Mouse (Mus musculus) cortical plate, adult 2 months (tissue): ENCODE data around the gene Pttg1ip. TPM values are rescaled to one million over a fixed set of nuclear protein-coding genes. Genes with fewer than 3 reads are reported as not detected.

Source experiments
- H3K27ac ChIP-seq: fragments of 200-500 bp; 2 replicates; pipeline ENCODE4 v1.5.1; 2012; ENCODE audit warnings: low read length, control low read depth, inconsistent platforms; ENCODE audit not compliant: insufficient read depth
- H3K4me1 ChIP-seq: fragments of 200-500 bp; 2 replicates; pipeline ENCODE4 v1.6.1; 2011; ENCODE audit warnings: low read length; ENCODE audit not compliant: control insufficient read depth, insufficient read depth
- H3K4me3 ChIP-seq: fragments of 200-500 bp; 2 replicates; pipeline ENCODE4 v1.5.1; 2011; ENCODE audit warnings: mild to moderate bottlenecking, low read length, control low read depth; ENCODE audit not compliant: insufficient read depth
- CTCF ChIP-seq: fragments of 200-500 bp; IDR thresholded peaks from 2 replicates; pipeline ENCODE4 v1.5.1; 2011; ENCODE audit warnings: mild to moderate bottlenecking, control low read depth, low read length; ENCODE audit not compliant: insufficient read depth; ENCODE audit errors: extremely low read depth
- POLR2A ChIP-seq: fragments of 200-500 bp; IDR thresholded peaks from 2 replicates; pipeline ENCODE4 v1.6.1; 2011; ENCODE audit warnings: mild to moderate bottlenecking, low read length, control low read depth; ENCODE audit not compliant: insufficient read depth; ENCODE audit errors: extremely low read depth
- polyA plus RNA-seq: library from polyadenylated mRNA; depleted of rRNA; stranded (reverse); fragments of >200 nt; gene quantifications from 2 replicates; pipeline ENCODE4 v1.2.3, GENCODE M21; 2012; rRNA removed

Gene Pttg1ip
- polyA plus RNA-seq = 111 and 113 TPM in 2 replicates

DNA sequence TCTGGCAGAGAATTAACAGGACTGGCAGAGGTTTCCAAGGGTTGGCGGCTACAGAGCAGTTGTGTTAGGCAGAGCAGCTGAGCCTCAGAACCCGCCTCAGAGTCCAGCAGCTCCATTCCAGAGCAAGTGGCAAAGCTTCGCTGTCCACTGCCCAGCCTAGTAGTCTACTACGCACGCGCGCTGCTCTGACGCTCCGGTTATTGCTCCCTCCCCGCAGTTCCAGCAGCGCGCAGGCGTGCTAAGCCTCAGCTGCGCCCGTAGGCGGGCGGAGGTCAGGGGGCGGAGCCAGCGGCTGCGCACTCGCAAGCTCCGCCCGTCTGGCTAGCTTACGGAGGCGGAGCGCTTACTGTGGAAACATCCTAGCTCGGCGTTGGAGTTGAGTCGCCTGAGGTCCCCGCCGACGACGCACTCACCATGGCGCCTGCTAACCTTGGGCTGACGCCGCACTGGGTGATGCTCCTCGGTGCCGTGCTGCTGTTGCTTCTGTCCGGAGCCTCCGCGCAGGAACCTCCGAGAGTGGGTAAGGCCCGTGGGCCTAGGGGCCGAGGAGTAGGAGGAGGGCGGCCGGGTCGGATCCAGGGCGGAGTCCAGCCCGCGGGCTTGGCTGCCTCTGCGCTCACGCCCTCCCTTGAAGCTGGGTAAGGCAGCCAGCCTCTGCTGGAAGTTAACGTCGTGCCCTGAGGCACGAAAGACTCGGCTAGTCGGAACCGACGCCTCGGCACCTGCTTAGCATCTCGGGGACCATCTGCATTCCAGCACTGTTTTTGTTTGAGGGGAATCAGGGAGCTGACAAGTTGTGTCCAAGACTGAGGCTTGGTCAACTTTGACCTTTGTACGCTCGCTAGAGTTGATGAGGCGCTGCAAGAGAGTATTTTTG is at the start of gene Pttg1ip:
Gene Pttg1ip (plus strand): TSS at position 313 of the 877 bp plus-strand sequence.
- peaks cover 5% of the 10 kb centered on the region; the same call in 1 of the 2 replicates for H3K4me1 ChIP-seq
- H3K4me3 ChIP-seq = peak within 1 kb of the TSS; percentile 75
- TF ChIP-seq CTCF = no peak
- peak; percentile 96 for TF ChIP-seq POLR2A
- H3K27ac ChIP-seq = peak within 1 kb of the TSS; percentile 88

DNA sequence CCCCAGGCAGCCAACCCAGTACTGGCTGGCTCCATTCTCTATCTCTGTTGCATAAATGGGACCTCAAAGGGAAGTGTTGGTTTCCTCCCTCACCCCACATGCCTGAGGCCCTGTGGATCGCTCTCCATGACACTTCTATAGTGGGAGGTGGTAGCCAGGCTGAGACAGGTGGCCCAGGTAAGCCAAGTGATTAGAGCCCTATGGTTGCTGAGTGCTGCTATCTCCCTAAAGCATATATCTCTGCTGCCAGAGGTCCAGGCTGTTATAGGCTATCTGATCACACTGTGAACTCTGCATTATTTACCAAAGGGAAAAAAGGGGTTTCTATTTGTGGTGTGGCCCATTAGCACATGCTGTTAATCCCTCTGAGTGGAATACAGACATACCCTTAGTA is 49.5 kb upstream of the Pttg1ip start:
- Histone ChIP-seq H3K4me3 (no peak overlapping the region), H3K4me1 (no peaks in the 10 kb centered on the region), H3K27ac (no peak overlapping the region)
- TF ChIP-seq POLR2A (no peak), CTCF (no peak)

DNA sequence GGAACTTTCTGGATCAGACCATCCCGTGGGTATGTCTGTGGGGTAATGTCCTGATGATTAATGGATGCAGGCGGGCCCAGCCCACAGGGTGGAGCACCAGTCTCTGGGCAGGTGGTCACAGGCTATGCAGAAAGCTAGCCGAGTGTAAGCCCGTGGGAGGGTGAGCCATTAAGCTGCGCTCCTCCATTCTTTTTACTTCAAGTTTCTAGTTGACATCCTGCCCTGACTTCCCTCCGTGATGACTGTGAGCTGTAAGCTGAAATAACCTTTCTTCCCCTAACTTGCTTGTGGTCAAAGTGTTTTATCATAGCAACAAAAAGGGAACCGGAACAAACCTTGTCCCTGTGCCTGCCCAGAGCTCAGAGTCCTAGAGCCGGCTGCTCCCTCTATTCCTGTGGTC is 44.8 kb upstream of the Pttg1ip start:
- TF ChIP-seq CTCF (no peak), POLR2A (no peak)
- no peak overlapping the region for H3K4me3 ChIP-seq
- no peak overlapping the region for H3K27ac ChIP-seq
- H3K4me1 ChIP-seq = no peaks in the 10 kb centered on the region

DNA sequence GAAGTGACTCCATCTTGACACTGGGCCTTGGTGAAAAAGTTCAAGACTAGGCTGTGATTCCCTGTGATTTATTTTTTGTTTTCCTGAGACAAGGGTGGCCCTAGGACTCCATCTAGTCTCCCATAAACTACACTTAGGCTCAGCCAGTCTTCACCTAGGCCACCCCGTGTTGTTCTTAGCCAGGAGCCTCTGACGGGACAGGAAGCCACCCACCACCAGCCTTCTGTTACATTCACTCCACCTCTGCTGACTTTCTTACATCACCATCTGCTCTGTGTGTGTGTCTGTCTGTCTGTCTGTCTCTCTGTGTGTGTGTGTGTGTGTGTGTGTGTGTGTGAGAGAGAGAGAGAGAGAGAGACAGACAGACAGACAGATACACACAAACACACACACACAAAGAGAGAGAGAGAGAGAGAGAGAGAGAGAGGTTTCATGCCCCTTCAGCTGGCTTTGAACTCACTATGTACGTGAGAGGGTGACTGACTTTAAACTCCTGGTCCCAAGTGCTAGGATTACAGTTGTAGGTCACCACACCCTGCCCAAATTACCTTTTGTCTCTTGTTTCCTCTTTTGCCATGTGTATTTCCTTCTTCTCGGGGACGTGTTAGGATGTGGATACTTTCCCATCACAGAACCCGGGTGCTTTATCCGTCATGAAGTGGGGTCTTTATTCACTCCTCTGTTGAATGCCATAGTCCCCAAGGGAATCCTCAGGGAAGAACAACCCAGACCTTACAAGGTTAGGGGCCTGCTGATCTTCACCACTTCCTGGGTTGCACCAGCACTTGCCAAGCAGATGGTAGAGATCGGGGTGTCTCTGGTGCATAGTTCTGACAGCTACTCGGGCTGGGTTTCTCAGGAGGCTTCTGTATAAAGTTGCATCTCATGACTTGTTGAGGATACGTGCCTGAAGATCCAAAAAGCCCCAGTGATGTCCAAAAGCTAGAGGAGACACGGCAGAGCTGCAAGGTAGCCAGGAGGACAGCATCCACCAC is 44.0 kb upstream of the Pttg1ip start:
- TF ChIP-seq POLR2A = no peak
- no peak for TF ChIP-seq CTCF
- Histone ChIP-seq H3K27ac (no peak overlapping the region), H3K4me3 (no peak overlapping the region), H3K4me1 (no peaks in the 10 kb centered on the region)

DNA sequence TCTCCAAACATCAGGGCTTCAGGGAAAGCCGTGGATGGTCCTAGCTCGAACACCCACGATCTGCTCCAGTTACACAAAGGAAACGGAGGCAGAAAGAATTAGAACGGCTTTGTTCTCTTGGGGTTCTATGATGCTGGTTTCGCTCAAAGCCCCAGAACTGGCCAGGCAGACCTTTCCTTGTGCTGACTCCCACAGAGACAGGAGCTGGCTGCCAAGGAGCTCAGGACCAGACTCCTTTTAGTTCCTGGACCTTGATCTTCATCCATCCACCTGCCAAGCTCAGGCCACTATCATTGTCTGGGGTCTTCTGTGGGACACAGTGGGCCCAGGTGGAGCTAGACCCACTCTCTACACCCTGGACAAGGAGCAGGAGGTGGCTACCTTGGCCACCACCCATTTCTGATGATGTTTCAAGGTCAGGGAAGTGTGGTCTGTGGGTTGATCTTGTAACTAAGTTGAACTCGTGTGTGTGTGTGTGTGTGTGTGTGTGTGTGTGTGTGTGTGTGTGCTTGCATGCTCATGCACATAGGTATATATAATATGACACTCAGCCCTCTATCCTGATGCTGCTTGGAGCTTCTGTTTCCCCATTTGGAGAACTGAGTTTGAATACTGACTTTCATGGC is 42.1 kb upstream of the Pttg1ip start:
- no peak overlapping the region for H3K4me3 ChIP-seq
- no peaks in the 10 kb centered on the region for H3K4me1 ChIP-seq
- no peak overlapping the region for H3K27ac ChIP-seq
- TF ChIP-seq POLR2A = no peak
- TF ChIP-seq CTCF = no peak

DNA sequence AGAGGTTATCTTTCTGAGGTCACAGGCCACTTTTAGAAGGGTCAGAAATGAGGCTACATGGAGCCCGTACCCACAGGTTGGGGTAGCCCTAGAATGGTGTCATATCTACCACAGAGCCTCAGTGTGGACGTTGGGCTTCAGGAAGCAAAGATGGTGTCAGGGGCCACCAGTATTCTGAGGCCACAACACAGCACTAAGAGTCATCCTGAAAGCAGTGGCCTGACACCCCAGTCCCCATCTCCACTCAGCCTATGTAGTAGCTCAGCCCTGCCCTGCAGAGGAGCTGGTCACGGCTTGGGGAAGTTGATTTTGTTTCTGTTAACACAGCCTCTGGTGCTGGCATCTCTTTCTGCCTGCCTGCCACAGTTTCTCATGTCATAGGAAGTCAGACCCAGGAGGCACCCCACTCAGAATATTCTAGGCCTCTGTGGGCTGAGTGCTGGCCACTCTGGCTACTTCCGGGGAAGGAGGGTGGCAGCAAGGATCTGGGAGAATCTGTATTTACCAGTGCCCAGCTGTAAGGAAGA is 40.9 kb upstream of the Pttg1ip start:
- TF ChIP-seq POLR2A = no peak
- H3K27ac ChIP-seq = no peak overlapping the region
- no peaks in the 10 kb centered on the region for H3K4me1 ChIP-seq
- no peak overlapping the region for H3K4me3 ChIP-seq

DNA sequence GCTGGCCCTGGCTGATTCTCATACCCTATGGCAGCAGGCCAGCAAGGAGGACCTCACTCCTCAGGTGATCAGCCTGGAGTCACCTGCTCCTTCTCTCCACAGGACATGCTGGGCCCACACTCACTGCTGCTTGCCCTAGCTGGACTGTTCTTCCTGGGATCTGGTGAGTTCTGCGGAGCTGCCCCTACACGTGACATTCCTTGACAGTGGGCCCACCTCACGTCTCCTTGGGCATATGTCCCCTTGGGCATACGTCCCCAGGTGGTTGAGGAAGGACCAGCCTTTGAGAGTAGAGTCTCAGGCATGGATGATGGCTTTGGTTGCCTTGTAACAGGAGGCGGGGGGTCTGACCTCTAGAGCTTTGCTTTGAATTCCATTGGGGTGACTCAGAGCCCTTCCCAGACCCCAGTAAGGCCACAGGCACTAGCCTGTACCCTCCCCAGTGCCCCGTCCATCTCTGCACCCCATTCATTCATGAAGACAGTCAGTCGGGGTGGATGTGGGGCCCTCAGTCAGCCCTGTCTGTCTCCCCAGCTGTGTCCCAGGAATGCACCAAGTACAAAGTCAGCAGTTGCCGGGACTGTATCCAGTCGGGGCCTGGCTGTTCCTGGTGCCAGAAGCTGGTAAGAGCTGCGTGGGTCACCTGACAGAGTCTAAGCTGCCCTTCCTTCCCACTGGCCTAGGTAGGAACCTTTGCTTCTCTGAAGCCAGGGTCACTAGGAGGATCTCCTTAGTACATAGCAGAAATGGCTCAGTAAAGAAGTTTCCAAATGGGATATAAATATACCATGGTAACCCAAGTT is 39.5 kb upstream of the Pttg1ip start:
- H3K4me1 ChIP-seq = no peaks in the 10 kb centered on the region

DNA sequence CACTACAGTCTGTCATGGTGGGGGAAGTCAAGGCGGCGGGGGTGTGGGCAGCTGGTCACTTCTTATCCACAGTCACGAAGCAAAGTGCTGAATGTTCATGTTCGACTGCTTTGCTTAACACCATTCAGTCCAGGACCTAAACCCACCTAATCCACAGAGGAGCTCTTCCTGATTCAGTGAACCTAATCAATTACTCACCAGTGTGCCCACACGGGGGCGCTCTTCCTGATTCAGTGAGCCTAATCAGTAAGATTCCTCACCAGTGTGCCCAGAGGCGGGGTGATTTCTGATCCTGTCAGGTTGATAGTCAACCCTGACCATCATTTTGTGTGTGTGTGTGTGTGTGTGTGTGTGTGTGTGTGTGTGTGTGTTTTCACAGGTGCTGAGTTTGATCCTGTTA is 38.3 kb upstream of the Pttg1ip start:
- Histone ChIP-seq H3K4me1 (no peaks in the 10 kb centered on the region), H3K4me3 (no peak overlapping the region), H3K27ac (no peak overlapping the region)
- TF ChIP-seq CTCF = 0 out of 2 replicates have a peak, but pooled peaks have one; percentile 22
- TF ChIP-seq POLR2A = no peak

More for the DNA sequence above, 39.5 kb upstream of the Pttg1ip start:
- TF ChIP-seq CTCF (no peak), POLR2A (no peak)
- Histone ChIP-seq H3K27ac (no peak overlapping the region), H3K4me3 (no peak overlapping the region)

DNA sequence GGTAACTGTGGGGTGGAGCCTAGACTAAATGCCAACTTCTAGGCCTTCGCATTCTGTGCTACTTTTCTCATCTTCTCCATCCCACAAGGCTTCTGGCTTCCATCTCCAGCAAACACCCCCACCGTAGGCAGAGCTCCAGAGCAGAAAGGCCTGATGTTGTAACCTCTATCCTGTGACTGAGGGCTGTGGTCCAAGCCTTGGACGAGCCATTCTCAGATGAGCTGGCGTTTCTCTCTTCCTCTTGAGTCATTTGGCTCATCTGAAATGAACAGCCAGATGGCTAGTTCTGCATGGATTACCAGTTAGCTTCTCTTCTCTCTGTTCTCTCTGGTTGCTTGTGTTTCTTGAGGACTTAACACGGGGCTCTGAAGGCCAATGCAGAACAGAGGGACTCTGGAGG is 36.6 kb upstream of the Pttg1ip start:
- no peaks in the 10 kb centered on the region for H3K4me1 ChIP-seq
- no peak overlapping the region for H3K4me3 ChIP-seq
- no peak for TF ChIP-seq POLR2A
- TF ChIP-seq CTCF = no peak
- H3K27ac ChIP-seq = no peak overlapping the region
